ENCODE assay signal across 20 mouse cellular contexts in genomic region chr2:65393061-65393460, GRCm38 (mm10). TPM values are rescaled to one million over a fixed set of nuclear protein-coding genes. Genes with fewer than 3 reads are reported as not detected.
DNase-seq lines count a peak whose midpoint lies in the region; ATAC-seq lines count a peak whose summit lies in the region.
"Had no signal": no experiment of that assay in that cellular context is flagged by ENCODE, and none has a peak within 500 bp of the region (broad histone marks: within the 10 kb centered on the region; RNA-seq: fewer than 3 reads in every experiment).

No protein-coding gene starts in this region.

- no peak overlapping the region for H3K4me2 ChIP-seq in embryonic facial prominence, embryonic 11.5 days (ENCODE audit: low read depth, low read length)
- no peak overlapping the region for H3K4me2 ChIP-seq in midbrain, embryonic 12.5 days (replicated peaks)
- H3K4me2 ChIP-seq in midbrain, embryonic 16.5 days (ENCODE audit: low read length) = no peak overlapping the region
- no peak overlapping the region for H3K4me2 ChIP-seq in hindbrain, embryonic 14.5 days (replicated peaks)

- no peaks in the 10 kb centered on the region for H3K4me1 ChIP-seq in embryonic facial prominence, embryonic 11.5 days (ENCODE audit: control insufficient read depth, insufficient read depth, low read length)
- H3K4me1 ChIP-seq in embryonic facial prominence, embryonic 10.5 days = peaks cover 3% of the 10 kb centered on the region; the same call in 1 of the 2 replicates
- no peaks in the 10 kb centered on the region for H3K4me1 ChIP-seq in midbrain, embryonic 12.5 days
- H3K4me1 ChIP-seq in midbrain, embryonic 16.5 days (ENCODE audit: control insufficient read depth, insufficient read depth, low read length) = no peaks in the 10 kb centered on the region
- H3K4me1 ChIP-seq in hindbrain, embryonic 14.5 days (replicated peaks; ENCODE audit: control insufficient read depth, insufficient read depth, low read length) = no peaks in the 10 kb centered on the region
- H3K4me1 ChIP-seq: limb, embryonic 10.5 days had no signal

- no peak for DNase-seq in embryonic facial prominence, embryonic 11.5 days (ENCODE audit: low spot score)
- no peak for DNase-seq in embryonic facial prominence, embryonic 10.5 days (ENCODE audit: low spot score)
- DNase-seq in MN1 (ENCODE audit: low spot score) = peak; percentile 80
- DNase-seq in hindbrain, embryonic 14.5 days (ENCODE audit: low spot score) = no peak
- no peak for DNase-seq in right cerebral cortex, postnatal 25 days
- no peak for DNase-seq in right cerebral cortex, adult 2 months (ENCODE audit: low spot score in 2 of 2)
- DNase-seq: cerebellum, adult 9-11 months; kidney, adult 2 months; kidney, postnatal 25 days; layer of hippocampus, adult 9-11 months; liver, postnatal 0 days; lung, postnatal 10 days; thymus, postnatal 25 days had no signal

- H3K27ac ChIP-seq in embryonic facial prominence, embryonic 11.5 days (replicated peaks; ENCODE audit: low read depth, low read length) = no peak overlapping the region
- H3K27ac ChIP-seq in embryonic facial prominence, embryonic 10.5 days (replicated peaks) = no peak overlapping the region
- H3K27ac ChIP-seq in midbrain, embryonic 12.5 days (replicated peaks) = no peak overlapping the region
- H3K27ac ChIP-seq in midbrain, embryonic 16.5 days (ENCODE audit: low read length) = no peak overlapping the region
- H3K27ac ChIP-seq in hindbrain, embryonic 14.5 days = no peak overlapping the region
- H3K27ac ChIP-seq: left cerebral cortex, adult 2 months; limb, embryonic 10.5 days had no signal

- no peak overlapping the region for H3K9ac ChIP-seq in embryonic facial prominence, embryonic 11.5 days (replicated peaks; ENCODE audit: low read length)
- H3K9ac ChIP-seq in midbrain, embryonic 12.5 days (replicated peaks) = no peak overlapping the region
- no peak overlapping the region for H3K9ac ChIP-seq in midbrain, embryonic 16.5 days (ENCODE audit: low read depth, low read length)
- H3K9ac ChIP-seq in hindbrain, embryonic 14.5 days = no peak overlapping the region
- H3K9ac ChIP-seq: liver, postnatal 0 days had no signal

- 76% methylated on average over 4 of the region's 4 CpGs for WGBS in embryonic facial prominence, embryonic 11.5 days
- WGBS in embryonic facial prominence, embryonic 10.5 days = 78% methylated on average over 4 of the region's 4 CpGs
- WGBS in midbrain, embryonic 12.5 days = 49% methylated on average over 4 of the region's 4 CpGs
- WGBS in midbrain, embryonic 16.5 days = 45% methylated on average over 4 of the region's 4 CpGs
- WGBS in hindbrain, embryonic 14.5 days = 54% methylated on average over 4 of the region's 4 CpGs

- peak; percentile 92 for ATAC-seq in embryonic facial prominence, embryonic 11.5 days (replicated peaks; ENCODE audit: insufficient number of reproducible peaks, low FRiP score, low TSS enrichment, low read depth)
- ATAC-seq in midbrain, embryonic 12.5 days (ENCODE audit: low FRiP score, low read depth) = peak; percentile 66
- ATAC-seq in midbrain, embryonic 16.5 days = no peak
- peak; percentile 37; the same call in 1 of the 2 replicates for ATAC-seq in hindbrain, embryonic 14.5 days (ENCODE audit: low FRiP score)
- ATAC-seq: forebrain, embryonic 16.5 days; inflammation-experienced regulatory T-cells, adult 6 months; liver, postnatal 0 days had no signal

- no peak overlapping the region for H3K4me3 ChIP-seq in embryonic facial prominence, embryonic 11.5 days (ENCODE audit: low read depth, low read length)
- no peak overlapping the region for H3K4me3 ChIP-seq in embryonic facial prominence, embryonic 10.5 days
- no peak overlapping the region for H3K4me3 ChIP-seq in midbrain, embryonic 12.5 days
- no peak overlapping the region for H3K4me3 ChIP-seq in midbrain, embryonic 16.5 days (ENCODE audit: low read depth, low read length)
- H3K4me3 ChIP-seq in hindbrain, embryonic 14.5 days (replicated peaks; ENCODE audit: low read length) = no peak overlapping the region
- H3K4me3 ChIP-seq: left cerebral cortex, adult 2 months; limb, embryonic 10.5 days had no signal

- no peaks in the 10 kb centered on the region for H3K36me3 ChIP-seq in embryonic facial prominence, embryonic 11.5 days (replicated peaks; ENCODE audit: control insufficient read depth, insufficient read depth, low read depth, low read length)
- H3K36me3 ChIP-seq in embryonic facial prominence, embryonic 10.5 days (replicated peaks) = no peaks in the 10 kb centered on the region
- no peaks in the 10 kb centered on the region for H3K36me3 ChIP-seq in midbrain, embryonic 12.5 days
- H3K36me3 ChIP-seq in midbrain, embryonic 16.5 days (ENCODE audit: control insufficient read depth, insufficient read depth, low read length) = no peaks in the 10 kb centered on the region
- H3K36me3 ChIP-seq in hindbrain, embryonic 14.5 days (replicated peaks; ENCODE audit: control insufficient read depth, insufficient read depth) = no peaks in the 10 kb centered on the region
- H3K36me3 ChIP-seq: limb, embryonic 10.5 days had no signal

- no peaks in the 10 kb centered on the region for H3K9me3 ChIP-seq in embryonic facial prominence, embryonic 11.5 days (replicated peaks; ENCODE audit: control insufficient read depth, low read length)
- no peaks in the 10 kb centered on the region for H3K9me3 ChIP-seq in embryonic facial prominence, embryonic 10.5 days
- no peaks in the 10 kb centered on the region for H3K9me3 ChIP-seq in midbrain, embryonic 12.5 days
- no peaks in the 10 kb centered on the region for H3K9me3 ChIP-seq in midbrain, embryonic 16.5 days (replicated peaks; ENCODE audit: control insufficient read depth, low read length, poor library complexity, severe bottlenecking)
- H3K9me3 ChIP-seq in hindbrain, embryonic 14.5 days (ENCODE audit: control insufficient read depth, low read length) = no peaks in the 10 kb centered on the region
- H3K9me3 ChIP-seq: limb, embryonic 10.5 days had no signal

- H3K27me3 ChIP-seq in embryonic facial prominence, embryonic 11.5 days (ENCODE audit: control insufficient read depth, insufficient read depth, low read length) = no peaks in the 10 kb centered on the region; the same call in 1 of the 2 replicates
- no peaks in the 10 kb centered on the region for H3K27me3 ChIP-seq in embryonic facial prominence, embryonic 10.5 days (replicated peaks; ENCODE audit: low read depth, poor library complexity, severe bottlenecking)
- H3K27me3 ChIP-seq in midbrain, embryonic 12.5 days = no peaks in the 10 kb centered on the region
- H3K27me3 ChIP-seq in midbrain, embryonic 16.5 days (ENCODE audit: control insufficient read depth, insufficient read depth, low read depth, low read length) = no peaks in the 10 kb centered on the region
- H3K27me3 ChIP-seq in hindbrain, embryonic 14.5 days (ENCODE audit: control insufficient read depth, insufficient read depth, low read length) = no peaks in the 10 kb centered on the region

RNA-seq across cellular contexts. Expression of gene Slc38a11, which starts 29.2 kb away (rescaled TPM):
- 0.67 TPM in 1 of 2 replicates, not detected in the other for polyA plus RNA-seq in embryonic facial prominence, embryonic 11.5 days (2014; fragmentation: Nextera tagmentation; extraction: Ambion mirVana)
- 0.29 and 0.42 TPM in 2 replicates for polyA plus RNA-seq in embryonic facial prominence, embryonic 10.5 days (2016; fragmentation: Nextera tagmentation; extraction: Ambion mirVana)
- 2.5 and 3.5 TPM in 2 replicates for polyA plus RNA-seq in midbrain, embryonic 12.5 days (2016; fragmentation: Nextera tagmentation; extraction: Ambion mirVana)
- 1.3 and 1.6 TPM in 2 replicates for polyA plus RNA-seq in midbrain, embryonic 16.5 days (2015; fragmentation: Nextera tagmentation; extraction: Ambion mirVana)
- polyA plus RNA-seq in hindbrain, embryonic 14.5 days (2014; fragmentation: Nextera tagmentation; extraction: Ambion mirVana) = 1.5 and 3.0 TPM in 2 replicates
- polyA plus RNA-seq: limb, embryonic 10.5 days; liver, adult 2 months had no signal
